Mouse (Mus musculus) inflammation-experienced regulatory T-cells, adult 16 weeks (primary cell): ENCODE results near the gene Gm26992. TPM values are rescaled to one million over a fixed set of nuclear protein-coding genes. Genes with fewer than 3 reads are reported as not detected.

Experiments
- polyA plus RNA-seq: library from polyadenylated mRNA; unstranded; fragments of 100-300 nt; shearing (Covaris generic); gene quantifications from one replicate; pipeline ENCODE4 v1.2.1, GENCODE M21; 2017

The Gm26992 gene
- not detected for polyA plus RNA-seq

DNA sequence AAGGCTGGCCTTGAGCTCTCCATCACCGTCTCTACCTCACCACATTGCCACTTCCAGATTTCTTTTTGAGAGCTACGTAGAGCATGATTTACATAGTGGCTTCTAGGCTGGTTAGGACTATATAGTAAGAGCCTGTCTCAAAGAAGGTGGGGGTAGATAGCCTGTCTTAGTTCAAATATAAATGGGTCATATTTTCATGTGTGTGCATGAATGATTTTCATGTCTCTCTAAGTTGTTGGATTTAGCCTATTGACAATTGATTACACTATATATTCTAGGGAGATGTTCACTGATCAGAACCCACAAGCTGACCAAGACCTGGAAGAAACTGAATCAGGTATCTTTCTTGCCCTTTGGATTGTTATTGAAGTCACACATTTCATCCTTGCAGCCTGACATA lies at the start of gene Gm26992:
Gene Gm26992, plus strand, starts transcription at position 301 of the 400 bp plus-strand sequence.

DNA sequence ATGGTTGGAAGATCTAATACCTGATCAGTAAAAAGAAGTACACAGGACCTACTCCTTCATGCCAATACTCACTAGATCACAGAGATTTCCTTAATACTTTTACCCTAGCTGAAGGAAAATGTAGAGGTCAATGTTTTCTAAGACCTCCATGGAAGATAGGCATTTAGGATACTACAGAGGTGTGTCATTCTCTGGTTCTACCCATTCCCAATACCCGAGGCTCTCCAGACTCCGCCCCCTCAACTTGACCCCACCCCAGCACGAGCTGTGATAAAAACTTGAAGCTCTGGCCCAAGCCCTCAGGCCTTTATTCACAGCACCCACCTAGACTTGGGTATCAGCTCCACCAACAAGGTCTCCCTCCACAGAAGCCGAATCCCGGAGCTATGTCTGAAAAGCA lies 7.6 kb upstream of the Gm26992 start, which contains the start of gene Tsx:
Gene Tsx, plus strand, starts transcription at position 301 of the 400 bp plus-strand sequence.

Other genes starting within 250 kb of the Gm26992 start
- gene Nap1l2, start 235.4 kb upstream of the Gm26992 start, polyA plus RNA-seq = not detected
- not detected for gene Cdx4, start 100.6 kb upstream of the Gm26992 start, polyA plus RNA-seq
- gene Chic1, start 65.5 kb upstream of the Gm26992 start, polyA plus RNA-seq = 5.3 TPM
- gene Tsx, start 7.5 kb upstream of the Gm26992 start, polyA plus RNA-seq = 0.61 TPM
- gene Zcchc13, start 208.6 kb downstream of the Gm26992 start, polyA plus RNA-seq = not detected